Mouse (Mus musculus): Measurements from ENCODE around the gene 4931428F04Rik.
"Not testable (repeated sequence)": the region's sequence is repeated elsewhere in the genome, so short reads cannot be mapped to it uniquely, and the experiment has no call there.

Gene 4931428F04Rik

GRCm38 (mm10) chr8:105307670-105308069, 18.0 kb upstream of the 4931428F04Rik start:
- no peak for DNase-seq (ENCODE audit: low spot score in 2 of 2)

- DNase-seq (ENCODE audit: low spot score in 2 of 2) = no peak
Measured at GRCm38 (mm10) chr8:105306146-105306691, 16.6 kb upstream of the 4931428F04Rik start.

- peak in 1 of 2 experiments; percentile 48 for DNase-seq (ENCODE audit: low spot score in 2 of 2)
Measured at GRCm38 (mm10) chr8:105305211-105306145, 15.8 kb upstream of the 4931428F04Rik start, which contains the start of gene Elmo3. Gene Elmo3, plus strand, starts transcription at chr8:105305601.

GRCm38 (mm10) chr8:105304325-105305210, 14.9 kb upstream of the 4931428F04Rik start:
- no peak for DNase-seq (ENCODE audit: low spot score in 2 of 2)

- DNase-seq (ENCODE audit: low spot score in 2 of 2) = no peak
Measured at GRCm38 (mm10) chr8:105303874-105304273, 14.2 kb upstream of the 4931428F04Rik start.

GRCm38 (mm10) chr8:105303396-105303795, 13.7 kb upstream of the 4931428F04Rik start:
- DNase-seq (ENCODE audit: low spot score in 2 of 2) = no peak

GRCm38 (mm10) chr8:105299962-105300361, 10.3 kb upstream of the 4931428F04Rik start:
- no peak for DNase-seq (ENCODE audit: low spot score in 2 of 2)

- DNase-seq (ENCODE audit: low spot score in 2 of 2) = no peak
Measured at GRCm38 (mm10) chr8:105298351-105299252, 8.9 kb upstream of the 4931428F04Rik start.

GRCm38 (mm10) chr8:105297511-105298192, 8.0 kb upstream of the 4931428F04Rik start, which contains the start of gene E2f4:
Gene E2f4, plus strand, starts transcription at chr8:105297663.
- peak; percentile 80 to 89 for DNase-seq (ENCODE audit: low spot score in 2 of 2)

- DNase-seq (ENCODE audit: low spot score in 2 of 2) = no peak
Measured at GRCm38 (mm10) chr8:105295895-105296573, 6.4 kb upstream of the 4931428F04Rik start, which contains the start of gene Exoc3l. Gene Exoc3l, minus strand, starts transcription at chr8:105296101.

GRCm38 (mm10) chr8:105295256-105295655, 5.6 kb upstream of the 4931428F04Rik start:
- no peak for DNase-seq (ENCODE audit: low spot score in 2 of 2)

GRCm38 (mm10) chr8:105294776-105295175, 5.1 kb upstream of the 4931428F04Rik start:
- DNase-seq (ENCODE audit: low spot score in 2 of 2) = no peak

GRCm38 (mm10) chr8:105293405-105293804, 3.7 kb upstream of the 4931428F04Rik start:
- no peak for DNase-seq (ENCODE audit: low spot score in 2 of 2)

GRCm38 (mm10) chr8:105292471-105292870, 2.8 kb upstream of the 4931428F04Rik start:
- DNase-seq (ENCODE audit: low spot score in 2 of 2) = no peak

- not testable (repeated sequence) for DNase-seq (ENCODE audit: low spot score in 2 of 2)
Measured at GRCm38 (mm10) chr8:105291802-105292201, 2.1 kb upstream of the 4931428F04Rik start.

GRCm38 (mm10) chr8:105291364-105291763, 1.7 kb upstream of the 4931428F04Rik start:
- not testable (repeated sequence) for DNase-seq (ENCODE audit: low spot score in 2 of 2)

GRCm38 (mm10) chr8:105290554-105291314, 1.1 kb upstream of the 4931428F04Rik start:
- DNase-seq (ENCODE audit: low spot score in 2 of 2) = peak in 1 of 2 experiments; percentile 74

GRCm38 (mm10) chr8:105288958-105289732, 519 bp downstream of the 4931428F04Rik start:
- peak; percentile 91 to 95 for DNase-seq (ENCODE audit: low spot score in 2 of 2)
